Mouse (Mus musculus) thymus, adult 2 months (tissue): ENCODE data around the gene Tubb2b. TPM values are rescaled to one million over a fixed set of nuclear protein-coding genes. Genes with fewer than 3 reads are reported as not detected.
"Not testable (repeated sequence)": the region's sequence is repeated elsewhere in the genome, so short reads cannot be mapped to it uniquely, and the experiment has no call there.

ENCODE experiments used
- DNase-seq: peaks from one replicate; pipeline ENCODE4 v3.0.0; 2021
- H3K27ac ChIP-seq: fragments of 200-500 bp; 2 replicates; pipeline ENCODE4 v1.5.1; 2012; ENCODE audit warnings: low read length, control low read depth; ENCODE audit not compliant: control insufficient read depth, insufficient read depth
- H3K27me3 ChIP-seq: fragments of 200-500 bp; 2 replicates; pipeline ENCODE4 v1.6.1; 2012; ENCODE audit warnings: mild to moderate bottlenecking, low read length, moderate library complexity, mixed read lengths; ENCODE audit not compliant: control insufficient read depth, insufficient read depth
- H3K36me3 ChIP-seq: fragments of 200-500 bp; 2 replicates; pipeline ENCODE4 v1.6.1; 2012; ENCODE audit warnings: mild to moderate bottlenecking, low read length, moderate library complexity; ENCODE audit not compliant: control insufficient read depth, insufficient read depth
- H3K4me1 ChIP-seq: fragments of 200-500 bp; replicated peaks from 2 replicates; pipeline ENCODE4 v1.6.1; 2012; ENCODE audit warnings: low read length; ENCODE audit not compliant: control insufficient read depth, insufficient read depth
- H3K4me3 ChIP-seq: fragments of 200-500 bp; 2 replicates; pipeline ENCODE4 v1.5.1; 2012; ENCODE audit warnings: mild to moderate bottlenecking, low read length, control low read depth, moderate library complexity; ENCODE audit not compliant: control insufficient read depth, insufficient read depth
- CTCF ChIP-seq: fragments of 200-500 bp; IDR thresholded peaks from 2 replicates; pipeline ENCODE4 v1.5.1; 2012; ENCODE audit warnings: mild to moderate bottlenecking, control low read depth, low read length, moderate library complexity, borderline replicate concordance; ENCODE audit not compliant: control insufficient read depth, poor library complexity, insufficient read depth; ENCODE audit errors: extremely low read depth
- POLR2A ChIP-seq: fragments of 200-500 bp; IDR thresholded peaks from 2 replicates; pipeline ENCODE4 v1.6.1; 2012; ENCODE audit warnings: mild to moderate bottlenecking, low read length, control low read depth, moderate library complexity; ENCODE audit not compliant: control insufficient read depth, poor library complexity, insufficient read depth; ENCODE audit errors: extremely low read depth
- WGBS: fragments of 180-500 bp; shearing (Covaris S2); methylation state at CpG from one replicate; pipeline ENCODE4 v1.1.7; 2018; 5-methylcytosine and 5-hydroxymethylcytosine counted together
- polyA plus RNA-seq: library from polyadenylated mRNA; depleted of rRNA; stranded (reverse); fragments of >200 nt; gene quantifications from 2 replicates; pipeline ENCODE4 v1.2.3, GENCODE M21; 2012

Gene Tubb2b
- polyA plus RNA-seq, 1 experiment, result 217 TPM

DNA sequence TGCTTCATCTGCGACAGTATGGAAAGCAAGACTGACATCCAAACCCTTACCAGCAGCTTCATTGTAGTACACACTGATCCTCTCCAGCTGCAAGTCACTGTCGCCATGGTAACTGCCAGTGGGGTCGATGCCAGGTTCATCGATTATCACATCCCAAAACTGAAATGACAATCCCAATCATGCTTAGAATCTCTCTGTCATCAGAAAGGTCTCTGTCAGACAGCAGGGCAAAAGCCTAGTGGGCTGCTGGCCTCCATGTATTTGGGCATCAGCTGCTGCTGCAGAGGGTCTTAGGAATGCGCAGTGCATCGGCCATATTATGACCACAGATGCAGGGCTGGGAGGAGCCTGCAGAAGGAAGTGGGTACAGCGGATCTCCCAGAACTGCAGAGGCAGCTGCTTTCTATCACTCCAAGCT is 41.4 kb downstream of the Tubb2b start:
- H3K27me3 ChIP-seq, result no peaks in the 10 kb centered on the region
- TF ChIP-seq POLR2A (no peak), CTCF (no peak)
- H3K27ac ChIP-seq, result peak overlapping the region; percentile 94
- peaks cover 25% of the 10 kb centered on the region for H3K4me1 ChIP-seq
- no peak for DNase-seq
- H3K4me3 ChIP-seq, result peak overlapping the region; percentile 6; the same call in 1 of the 2 replicates
- WGBS, result 14% methylated on average over 7 of the region's 7 CpGs
- no peaks in the 10 kb centered on the region for H3K36me3 ChIP-seq

DNA sequence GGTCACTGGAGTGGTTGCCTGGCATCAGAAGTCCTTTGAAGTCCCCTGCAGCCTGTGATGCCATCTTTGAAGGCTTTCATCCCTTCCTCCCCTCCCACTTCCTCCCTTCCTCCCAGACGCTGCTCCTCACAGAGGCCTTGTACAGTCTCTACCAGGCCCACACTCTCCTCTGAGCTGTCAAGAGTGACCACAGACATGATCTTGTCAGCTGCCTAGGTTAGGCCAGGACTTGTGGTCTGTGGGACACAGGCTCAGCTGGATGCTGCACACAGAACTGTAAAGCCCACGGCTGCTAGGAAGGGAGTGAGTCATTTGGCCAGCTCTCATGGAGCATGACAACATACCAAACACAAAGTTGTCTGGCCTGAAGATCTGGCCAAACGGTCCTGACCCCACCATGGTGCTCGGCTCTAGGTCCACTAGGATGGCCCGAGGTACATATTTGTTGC is 42.0 kb downstream of the Tubb2b start:
- not testable (repeated sequence) for H3K36me3 ChIP-seq, DNase-seq, H3K27me3 ChIP-seq
- 39% methylated on average over 5 of the region's 5 CpGs for WGBS
- peaks cover 25% of the 10 kb centered on the region for H3K4me1 ChIP-seq
- peak overlapping the region; percentile 94 for H3K27ac ChIP-seq
- peak overlapping the region; percentile 18 for H3K4me3 ChIP-seq

DNA sequence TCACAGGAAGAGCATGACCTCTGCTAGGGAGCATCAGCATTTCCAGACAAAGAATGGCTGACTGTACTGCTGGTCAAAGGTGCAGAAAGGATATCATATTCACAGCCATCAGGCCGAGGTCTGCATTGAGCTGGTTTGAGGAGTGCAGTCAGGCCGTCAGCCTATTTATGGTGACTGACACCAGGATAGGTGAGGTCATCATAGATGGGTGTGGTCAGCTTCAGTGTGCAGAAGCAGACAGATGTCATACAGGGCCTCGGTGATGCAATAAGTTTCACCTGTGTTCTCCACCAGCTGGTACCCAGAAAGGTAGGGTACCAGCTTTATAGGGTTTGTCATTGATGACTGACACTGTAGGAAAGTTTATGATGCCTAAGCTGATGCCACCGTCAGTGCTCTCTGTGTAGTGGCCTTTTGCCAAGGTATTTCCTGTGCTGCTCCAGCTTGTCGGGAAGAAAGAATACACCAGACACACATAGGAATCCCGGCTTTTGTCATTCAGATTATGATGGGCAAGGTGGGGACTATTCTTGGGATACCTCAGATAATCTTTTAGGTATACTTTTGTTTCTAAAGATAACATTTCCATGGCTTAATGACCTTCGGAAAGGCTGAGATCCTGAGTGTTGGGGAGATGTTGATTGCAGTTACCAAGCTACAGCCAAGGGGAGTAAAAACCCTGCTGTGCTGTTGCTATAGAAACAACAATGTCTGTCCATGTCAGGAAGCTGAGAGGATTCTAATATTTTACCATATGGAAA is 43.0 kb downstream of the Tubb2b start:
- no peak overlapping the region for H3K4me3 ChIP-seq
- TF ChIP-seq POLR2A, result no peak
- TF ChIP-seq CTCF, result no peak
- 78% methylated on average over 7 of the region's 7 CpGs for WGBS
- DNase-seq, result no peak
- peaks cover 25% of the 10 kb centered on the region for H3K4me1 ChIP-seq
- no peak overlapping the region for H3K27ac ChIP-seq
- H3K27me3 ChIP-seq, result no peaks in the 10 kb centered on the region
- no peaks in the 10 kb centered on the region for H3K36me3 ChIP-seq

DNA sequence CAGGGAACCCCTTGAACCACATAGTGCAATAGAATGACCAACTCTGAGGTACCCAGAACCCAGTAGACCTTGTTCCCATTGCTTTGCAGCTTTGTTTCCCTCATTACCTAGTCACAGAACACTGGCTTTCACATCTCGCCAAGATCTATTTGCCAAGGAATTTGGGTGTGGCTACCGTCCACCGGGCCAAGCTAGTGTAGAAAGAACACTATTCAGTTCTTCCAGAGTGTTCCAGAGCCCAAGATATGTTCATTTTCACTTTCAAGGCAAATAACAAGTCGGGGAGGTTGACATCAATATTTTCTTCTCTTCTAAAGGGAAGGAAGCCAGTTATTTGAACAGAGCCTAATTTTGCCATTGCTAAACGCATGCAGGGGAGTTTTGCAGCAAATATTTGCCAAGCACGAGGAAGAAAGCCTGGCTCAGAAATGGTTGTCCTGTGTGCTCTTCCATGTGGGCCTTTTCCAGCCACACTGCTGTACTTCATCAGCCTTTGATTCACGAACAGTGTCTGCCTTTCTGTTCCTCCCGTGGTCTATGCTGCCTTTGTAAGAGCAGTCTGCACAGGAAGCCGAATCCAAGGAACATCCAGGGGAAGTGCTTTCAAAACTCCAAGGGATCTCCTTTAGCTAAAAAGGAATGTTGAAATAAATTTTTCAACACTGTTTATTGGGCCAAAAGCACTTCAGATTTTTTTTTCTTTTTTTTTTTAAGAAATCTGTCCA is 46.1 kb downstream of the Tubb2b start:
- Histone ChIP-seq H3K27me3 (no peaks in the 10 kb centered on the region), H3K4me3 (no peak overlapping the region), H3K36me3 (no peaks in the 10 kb centered on the region), H3K4me1 (peaks cover 14% of the 10 kb centered on the region), H3K27ac (no peak overlapping the region)
- no peak for DNase-seq
- WGBS, result 86% methylated on average over 9 of the region's 9 CpGs
- TF ChIP-seq POLR2A, result no peak
- no peak for TF ChIP-seq CTCF

DNA sequence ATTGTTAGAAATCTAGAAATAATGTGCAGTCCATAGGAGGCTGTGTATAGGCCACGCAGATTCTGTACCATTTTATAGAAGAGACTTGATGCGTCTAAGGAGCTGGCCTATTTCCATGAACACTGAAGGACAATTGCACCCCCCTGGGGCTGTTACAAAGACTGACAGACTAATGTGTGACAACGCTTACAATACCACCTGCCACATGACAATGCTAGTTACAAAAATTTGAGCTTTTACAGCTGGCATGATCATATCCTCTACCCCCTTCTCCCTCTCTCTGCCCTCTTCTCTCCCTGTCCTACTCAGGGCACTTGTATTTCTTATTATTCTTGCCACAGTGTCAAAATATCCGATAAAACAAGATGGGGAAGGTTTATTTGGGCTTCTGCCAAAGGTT is 48.3 kb downstream of the Tubb2b start:
- Histone ChIP-seq H3K36me3 (no peaks in the 10 kb centered on the region), H3K4me1 (peaks cover 12% of the 10 kb centered on the region), H3K27ac (no peak overlapping the region), H3K27me3 (no peaks in the 10 kb centered on the region), H3K4me3 (no peak overlapping the region)
- WGBS, result 93% methylated on average over 4 of the region's 4 CpGs
- TF ChIP-seq POLR2A (no peak), CTCF (no peak)
- no peak for DNase-seq

DNA sequence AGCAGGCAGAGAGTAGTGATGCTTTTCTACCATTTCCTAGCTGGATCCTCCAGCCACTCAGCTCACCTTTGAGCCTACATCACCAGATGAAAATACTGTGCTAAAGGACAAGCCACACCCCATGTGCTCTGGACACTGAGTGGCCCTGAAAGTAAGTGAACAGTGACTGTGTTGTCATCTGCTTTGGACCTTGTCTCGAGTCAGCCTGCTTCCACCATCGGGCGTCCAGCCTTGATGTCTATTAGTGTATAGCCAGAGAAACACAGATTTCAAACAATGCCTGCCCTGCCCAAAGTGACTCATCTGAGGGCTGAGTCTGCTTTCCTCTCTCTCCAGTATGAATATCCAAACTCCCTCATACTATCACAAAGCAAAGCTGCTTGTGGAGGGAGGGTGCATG is 50.5 kb downstream of the Tubb2b start:
- Histone ChIP-seq H3K36me3 (peaks cover 3% of the 10 kb centered on the region; the same call in 1 of the 2 replicates), H3K27me3 (no peaks in the 10 kb centered on the region), H3K4me3 (no peak overlapping the region), H3K4me1 (peaks cover 23% of the 10 kb centered on the region), H3K27ac (no peak overlapping the region)
- DNase-seq, result no peak
- WGBS, result 98% methylated on average over 3 of the region's 3 CpGs
- TF ChIP-seq CTCF, result no peak
- TF ChIP-seq POLR2A, result no peak
